Mouse (Mus musculus): ENCODE measurements around the gene Gng12. TPM values are rescaled to one million over a fixed set of nuclear protein-coding genes. Genes with fewer than 3 reads are reported as not detected.
"Not testable (repeated sequence)": the region's sequence is repeated elsewhere in the genome, so short reads cannot be mapped to it uniquely, and the experiment has no call there.

Gng12 gene
- total RNA-seq, 1 experiment = 14.3 TPM

GRCm38 (mm10) chr6:66859391-66859790 is 36.8 kb upstream of the Gng12 start:
- Histone ChIP-seq H3K4me1 (ENCODE audit: control insufficient read depth in 2 of 2, insufficient read depth in 2 of 2, low read length in 2 of 2, poor library complexity in 1 of 2) (no peaks in the 10 kb centered on the region), H3K27ac (ENCODE audit: insufficient read depth, low read depth, low read length, poor library complexity, severe bottlenecking) (no peak overlapping the region), H3K4me3 (ENCODE audit: insufficient read depth in 1 of 2, low read depth in 1 of 2, low read length in 2 of 2, poor library complexity in 1 of 2, severe bottlenecking in 1 of 2) (no peak overlapping the region), H3K36me3 (ENCODE audit: control insufficient read depth, insufficient read depth, low read length, poor library complexity, severe bottlenecking) (no peaks in the 10 kb centered on the region), H3K9me3 (ENCODE audit: control insufficient read depth, insufficient read depth, low read depth, low read length) (no peaks in the 10 kb centered on the region), H3K9ac (ENCODE audit: insufficient read depth, low read depth, low read length, poor library complexity, severe bottlenecking) (no peak overlapping the region)
- in situ Hi-C loops (cut with MboI; ENCODE audit: low sequenced_read_pairs in 2 of 2, unreplicated experiment in 2 of 2) = no loop called here
- TF ChIP-seq ZNF384 (IDR thresholded peaks at IDR 0.05; ENCODE audit: low read depth, low read length) (no peak), HCFC1 (IDR thresholded peaks at IDR 0.05; ENCODE audit: borderline replicate concordance, insufficient read depth, low read length) (no peak), ZC3H11A (IDR thresholded peaks at IDR 0.05; ENCODE audit: borderline replicate concordance, low read depth, low read length) (no peak), CHD2 (IDR thresholded peaks at IDR 0.05; ENCODE audit: low read depth, low read length) (no peak), MAFK (IDR thresholded peaks at IDR 0.05; ENCODE audit: insufficient read depth, low read depth, low read length) (no peak)
- DNase-seq (ENCODE audit: low read depth, low spot score) = no peak

DNA sequence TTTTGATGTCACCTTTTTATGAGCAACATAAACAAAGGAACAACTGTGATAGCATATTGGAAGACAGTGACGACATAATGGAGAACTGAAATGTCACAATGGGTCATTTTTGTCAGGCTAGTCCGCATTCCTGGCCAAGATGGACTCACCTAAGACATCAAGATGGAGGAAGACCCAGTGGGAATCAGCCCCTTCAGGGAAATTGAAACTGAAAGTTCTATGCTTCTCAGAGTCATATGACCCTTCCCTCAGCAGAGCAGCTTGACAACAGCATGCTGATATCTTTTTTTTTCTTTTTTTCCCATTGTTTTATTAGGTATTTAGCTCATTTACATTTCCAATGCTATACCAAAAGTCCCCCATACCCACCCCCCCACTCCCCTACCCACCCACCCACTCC is 31.7 kb upstream of the Gng12 start:
- no peak overlapping the region for H3K4me3 ChIP-seq (ENCODE audit: insufficient read depth in 1 of 2, low read depth in 1 of 2, low read length in 2 of 2, poor library complexity in 1 of 2, severe bottlenecking in 1 of 2)
- no peak for DNase-seq (ENCODE audit: low read depth, low spot score)
- no peaks in the 10 kb centered on the region for H3K9me3 ChIP-seq (ENCODE audit: control insufficient read depth, insufficient read depth, low read depth, low read length)
- H3K27ac ChIP-seq (ENCODE audit: insufficient read depth, low read depth, low read length, poor library complexity, severe bottlenecking) = no peak overlapping the region
- H3K36me3 ChIP-seq (ENCODE audit: control insufficient read depth, insufficient read depth, low read length, poor library complexity, severe bottlenecking) = no peaks in the 10 kb centered on the region
- TF ChIP-seq ZC3H11A (IDR thresholded peaks at IDR 0.05; ENCODE audit: borderline replicate concordance, low read depth, low read length) (no peak), HCFC1 (IDR thresholded peaks at IDR 0.05; ENCODE audit: borderline replicate concordance, insufficient read depth, low read length) (no peak), ZNF384 (IDR thresholded peaks at IDR 0.05; ENCODE audit: low read depth, low read length) (no peak), MAFK (IDR thresholded peaks at IDR 0.05; ENCODE audit: insufficient read depth, low read depth, low read length) (no peak), CHD2 (IDR thresholded peaks at IDR 0.05; ENCODE audit: low read depth, low read length) (no peak)
- in situ Hi-C loops (cut with MboI; ENCODE audit: low sequenced_read_pairs in 2 of 2, unreplicated experiment in 2 of 2) = no loop called here
- no peaks in the 10 kb centered on the region for H3K4me1 ChIP-seq (ENCODE audit: control insufficient read depth in 2 of 2, insufficient read depth in 2 of 2, low read length in 2 of 2, poor library complexity in 1 of 2)
- H3K9ac ChIP-seq (ENCODE audit: insufficient read depth, low read depth, low read length, poor library complexity, severe bottlenecking) = no peak overlapping the region

DNA sequence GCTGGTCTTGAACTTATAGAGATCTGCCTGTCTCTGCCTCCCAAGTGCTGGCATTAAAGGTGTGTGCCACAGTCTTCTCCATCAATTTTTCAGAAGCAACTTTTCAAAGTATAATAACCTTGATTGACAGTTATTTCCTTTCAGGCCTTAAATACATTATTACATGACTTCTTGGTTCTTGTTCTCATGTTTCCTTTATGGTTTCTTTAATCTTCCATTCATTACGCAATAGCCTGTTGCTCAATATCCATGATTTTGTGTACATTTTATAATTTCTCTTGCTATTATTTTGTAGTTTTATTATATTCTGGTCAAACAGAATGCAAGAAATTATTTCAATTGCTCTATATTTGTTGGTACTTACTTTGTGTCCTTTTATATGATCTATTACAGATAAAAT is 29.9 kb upstream of the Gng12 start:
- H3K36me3 ChIP-seq (ENCODE audit: control insufficient read depth, insufficient read depth, low read length, poor library complexity, severe bottlenecking) = no peaks in the 10 kb centered on the region
- H3K9ac ChIP-seq (ENCODE audit: insufficient read depth, low read depth, low read length, poor library complexity, severe bottlenecking) = no peak overlapping the region
- no peak overlapping the region for H3K4me3 ChIP-seq (ENCODE audit: insufficient read depth in 1 of 2, low read depth in 1 of 2, low read length in 2 of 2, poor library complexity in 1 of 2, severe bottlenecking in 1 of 2)
- in situ Hi-C loops (cut with MboI; ENCODE audit: low sequenced_read_pairs in 2 of 2, unreplicated experiment in 2 of 2) = no loop called here
- no peaks in the 10 kb centered on the region for H3K9me3 ChIP-seq (ENCODE audit: control insufficient read depth, insufficient read depth, low read depth, low read length)
- H3K4me1 ChIP-seq (ENCODE audit: control insufficient read depth in 2 of 2, insufficient read depth in 2 of 2, low read length in 2 of 2, poor library complexity in 1 of 2) = no peaks in the 10 kb centered on the region
- no peak for TF ChIP-seq HCFC1 (IDR thresholded peaks at IDR 0.05; ENCODE audit: borderline replicate concordance, insufficient read depth, low read length)
- TF ChIP-seq ZC3H11A (IDR thresholded peaks at IDR 0.05; ENCODE audit: borderline replicate concordance, low read depth, low read length) = no peak
- TF ChIP-seq MAFK (IDR thresholded peaks at IDR 0.05; ENCODE audit: insufficient read depth, low read depth, low read length) = no peak
- TF ChIP-seq CHD2 (IDR thresholded peaks at IDR 0.05; ENCODE audit: low read depth, low read length) = no peak
- no peak for TF ChIP-seq ZNF384 (IDR thresholded peaks at IDR 0.05; ENCODE audit: low read depth, low read length)
- H3K27ac ChIP-seq (ENCODE audit: insufficient read depth, low read depth, low read length, poor library complexity, severe bottlenecking) = no peak overlapping the region
- DNase-seq (ENCODE audit: low read depth, low spot score) = no peak

- in situ Hi-C loops (cut with MboI; ENCODE audit: low sequenced_read_pairs in 2 of 2, unreplicated experiment in 2 of 2); H3K9ac ChIP-seq (ENCODE audit: insufficient read depth, low read depth, low read length, poor library complexity, severe bottlenecking); DNase-seq (ENCODE audit: low read depth, low spot score); H3K4me1 ChIP-seq (ENCODE audit: control insufficient read depth in 2 of 2, insufficient read depth in 2 of 2, low read length in 2 of 2, poor library complexity in 1 of 2); H3K36me3 ChIP-seq (ENCODE audit: control insufficient read depth, insufficient read depth, low read length, poor library complexity, severe bottlenecking); H3K9me3 ChIP-seq (ENCODE audit: control insufficient read depth, insufficient read depth, low read depth, low read length); H3K27ac ChIP-seq (ENCODE audit: insufficient read depth, low read depth, low read length, poor library complexity, severe bottlenecking): not testable (repeated sequence)
- peak overlapping the region in 1 of 2 experiments; percentile 28; a peak in 1 of 4 replicates for H3K4me3 ChIP-seq (ENCODE audit: insufficient read depth in 1 of 2, low read depth in 1 of 2, low read length in 2 of 2, poor library complexity in 1 of 2, severe bottlenecking in 1 of 2)
- TF ChIP-seq MAFK (IDR thresholded peaks at IDR 0.05; ENCODE audit: insufficient read depth, low read depth, low read length) = peak; percentile 87
These were observed 19.1 kb upstream of the Gng12 start for GRCm38 (mm10) chr6:66877048-66877447.

Data from ES-E14 (cell line).